Mouse (Mus musculus) liver, embryonic 11.5 days (tissue): ENCODE results near the gene Pzp. TPM values are rescaled to one million over a fixed set of nuclear protein-coding genes. Genes with fewer than 3 reads are reported as not detected.

Experiments
- ATAC-seq: fragments of 200-750 bp; cut with Nextera tagmentation; replicated peaks from 2 replicates; pipeline ENCODE4 v1.8.0; 2017; ENCODE audit warnings: moderate number of reproducible peaks, mild to moderate bottlenecking, moderate TSS enrichment, moderate library complexity; ENCODE audit not compliant: low FRiP score
- DNase-seq: peaks from one replicate; pipeline ENCODE4 v3.0.0-alpha.2; 2017; ENCODE audit warnings: low spot score
- H3K27ac ChIP-seq: fragments of 300-500 bp; sonication (generic); 2 replicates; pipeline ENCODE4 v1.5.1; 2014; ENCODE audit warnings: mild to moderate bottlenecking, low read depth, low read length, control low read depth
- H3K27me3 ChIP-seq: fragments of 300-500 bp; sonication (generic); replicated peaks from 2 replicates; pipeline ENCODE4 v1.6.1; 2014; ENCODE audit warnings: low read length, mixed read lengths; ENCODE audit not compliant: control insufficient read depth, insufficient read depth
- H3K36me3 ChIP-seq: fragments of 300-500 bp; sonication (generic); 2 replicates; pipeline ENCODE4 v1.6.1; 2014; ENCODE audit warnings: mild to moderate bottlenecking, low read length, moderate library complexity, mixed read lengths; ENCODE audit not compliant: control insufficient read depth, insufficient read depth
- H3K4me1 ChIP-seq: fragments of 300-500 bp; sonication (generic); replicated peaks from 2 replicates; pipeline ENCODE4 v1.6.1; 2014; ENCODE audit warnings: low read length, mixed read lengths; ENCODE audit not compliant: control insufficient read depth, insufficient read depth
- H3K4me2 ChIP-seq: fragments of 300-500 bp; sonication (generic); 2 replicates; pipeline ENCODE4 v1.6.1; 2014; ENCODE audit warnings: mild to moderate bottlenecking, control low read depth, moderate library complexity
- H3K4me3 ChIP-seq: fragments of 300-500 bp; sonication (generic); 2 replicates; pipeline ENCODE4 v1.5.1; 2014; ENCODE audit warnings: low read depth, low read length, control low read depth
- H3K9ac ChIP-seq: fragments of 300-500 bp; sonication (generic); 2 replicates; pipeline ENCODE4 v1.6.1; 2014; ENCODE audit warnings: low read depth, low read length, control low read depth
- H3K9me3 ChIP-seq: fragments of 300-500 bp; sonication (generic); 2 replicates; pipeline ENCODE4 v1.6.1; 2016; ENCODE audit warnings: low read length, inconsistent platforms, mixed read lengths; ENCODE audit not compliant: control insufficient read depth
- WGBS: fragments of 180-500 bp; shearing (Covaris S2); extraction: QIAGEN DNeasy Blood & Tissue Kit; methylation state at CpG from one replicate; pipeline ENCODE4 v1.1.7; 2014; 5-methylcytosine and 5-hydroxymethylcytosine counted together
- polyA plus RNA-seq: library from polyadenylated mRNA; unstranded; fragments of >200 nt; fragmentation: Nextera tagmentation; extraction: Ambion mirVana; gene quantifications from 2 replicates; pipeline ENCODE4 v1.2.1, GENCODE M21; 2014

Gene Pzp
- polyA plus RNA-seq, 1 experiment from 2014 or later: 17.8 TPM

GRCm38 (mm10) chr6:128436356-128437005 lies 90.0 kb downstream of the Pzp start:
- no peak for ATAC-seq
- Histone ChIP-seq H3K4me3 (peak overlapping the region; percentile 99), H3K36me3 (peaks cover 49% of the 10 kb centered on the region), H3K4me1 (peaks cover 16% of the 10 kb centered on the region), H3K27ac (peak overlapping the region; percentile 90; the same call in 1 of the 2 replicates), H3K9ac (peak overlapping the region; percentile 99), H3K27me3 (no peaks in the 10 kb centered on the region), H3K4me2 (peak overlapping the region; percentile 74), H3K9me3 (no peaks in the 10 kb centered on the region)
- no peak for DNase-seq
- 80% methylated on average over 8 of the region's 8 CpGs for WGBS

GRCm38 (mm10) chr6:128435474-128435873 lies 91.0 kb downstream of the Pzp start:
- H3K9me3 ChIP-seq: no peaks in the 10 kb centered on the region
- WGBS: 66% methylated on average over 5 of the region's 5 CpGs
- H3K4me3 ChIP-seq: no peak overlapping the region
- peaks cover 58% of the 10 kb centered on the region for H3K36me3 ChIP-seq
- DNase-seq: no peak
- H3K9ac ChIP-seq: no peak overlapping the region
- H3K27me3 ChIP-seq: no peaks in the 10 kb centered on the region
- ATAC-seq: no peak
- H3K4me2 ChIP-seq: no peak overlapping the region
- H3K4me1 ChIP-seq: peaks cover 16% of the 10 kb centered on the region
- no peak overlapping the region for H3K27ac ChIP-seq

Other genes starting within 250 kb of the Pzp start
- 0.95 and 1.9 TPM in 2 replicates for gene Tead4, start 225.9 kb downstream of the Pzp start, polyA plus RNA-seq
- 9.5 and 10.1 TPM in 2 replicates for gene Tulp3, start 170.9 kb downstream of the Pzp start, polyA plus RNA-seq
- gene Rhno1, start 163.8 kb downstream of the Pzp start, polyA plus RNA-seq: 120 and 126 TPM in 2 replicates
- 34.2 and 38.3 TPM in 2 replicates for gene Foxm1, start 163.8 kb downstream of the Pzp start, polyA plus RNA-seq
- gene Tex52, start 151.3 kb downstream of the Pzp start, polyA plus RNA-seq: 0.14 TPM in 1 of 2 replicates, not detected in the other
- gene Gm44596, start 151.2 kb downstream of the Pzp start, polyA plus RNA-seq: not detected in 2 replicates
- gene Nrip2, start 127.4 kb downstream of the Pzp start, polyA plus RNA-seq: 2.9 and 3.5 TPM in 2 replicates
- gene Itfg2, start 101.8 kb downstream of the Pzp start, polyA plus RNA-seq: 30.1 and 32.8 TPM in 2 replicates
- gene Fkbp4, start 88.0 kb downstream of the Pzp start, polyA plus RNA-seq: 541 and 572 TPM in 2 replicates
- gene A2ml1, start 54.9 kb upstream of the Pzp start, polyA plus RNA-seq: 0.45 and 1.3 TPM in 2 replicates
- 0.18 TPM in 1 of 2 replicates, not detected in the other for gene Klrb1a, start 96.8 kb upstream of the Pzp start, polyA plus RNA-seq
- gene Clec2h, start 135.7 kb upstream of the Pzp start, polyA plus RNA-seq: not detected in 2 replicates
- gene Klrb1, start 196.3 kb upstream of the Pzp start, polyA plus RNA-seq: not detected in 2 replicates